Mouse (Mus musculus): ENCODE measurements around the gene Xkrx. TPM values are rescaled to one million over a fixed set of nuclear protein-coding genes. Genes with fewer than 3 reads are reported as not detected.

Xkrx gene
- polyA plus RNA-seq, 1 experiment from 2014 or later = 0.09 TPM

DNA sequence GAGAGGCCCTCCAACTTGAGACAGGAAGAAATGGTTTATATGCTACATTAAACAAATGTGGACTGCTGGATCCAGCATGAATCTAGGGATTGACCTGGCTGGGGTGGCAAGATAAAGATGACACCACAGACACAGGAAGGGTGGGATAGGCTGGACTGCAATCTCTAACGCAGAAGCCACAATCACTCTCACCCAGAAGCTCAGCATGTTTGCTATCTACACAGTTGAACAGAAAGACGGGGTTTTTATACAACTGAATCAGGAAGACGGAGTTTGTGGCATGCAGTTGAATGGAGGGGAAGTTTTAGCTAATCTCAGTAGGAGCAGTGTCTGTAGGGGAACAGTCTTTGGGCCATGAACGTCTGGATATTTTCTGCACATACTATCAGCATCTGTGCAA, 19.9 kb downstream of the Xkrx start:
- Histone ChIP-seq H3K9ac (replicated peaks; ENCODE audit: low read length) (no peak overlapping the region), H3K36me3 (ENCODE audit: insufficient read depth, low read length) (no peaks in the 10 kb centered on the region), H3K27ac (ENCODE audit: low read length) (no peak overlapping the region), H3K9me3 (ENCODE audit: low read length) (no peaks in the 10 kb centered on the region), H3K4me1 (ENCODE audit: insufficient read depth, low read length) (no peaks in the 10 kb centered on the region), H3K4me2 (replicated peaks; ENCODE audit: low read depth, low read length) (no peak overlapping the region), H3K4me3 (ENCODE audit: low read length) (no peak overlapping the region), H3K27me3 (ENCODE audit: insufficient read depth, low read length) (peaks cover 18% of the 10 kb centered on the region; the same call in 1 of the 2 replicates)
- ATAC-seq (ENCODE audit: low FRiP score, low TSS enrichment) = no peak
- WGBS = 84% methylated on average over 4 of the region's 4 CpGs

DNA sequence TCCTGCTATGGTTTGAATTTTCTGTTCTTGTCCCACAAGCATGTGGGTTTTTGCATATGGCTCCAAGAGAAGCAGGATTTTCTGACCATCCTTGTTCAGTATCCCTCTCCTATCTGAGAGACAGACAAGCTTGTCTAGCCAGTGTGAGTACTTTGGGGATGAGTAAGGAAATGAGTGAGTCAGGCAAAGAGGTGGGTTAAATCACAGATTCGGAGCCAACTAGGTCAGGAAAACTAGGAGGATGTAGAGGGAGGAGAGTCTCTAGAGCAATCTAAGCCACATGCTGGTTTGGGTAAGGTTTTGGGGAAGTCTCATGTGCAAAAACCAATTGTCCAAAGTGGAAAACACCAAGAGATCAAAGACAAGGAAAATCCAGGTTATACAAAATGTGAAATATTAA, 20.3 kb downstream of the Xkrx start:
- Histone ChIP-seq H3K4me1 (ENCODE audit: insufficient read depth, low read length) (no peaks in the 10 kb centered on the region), H3K27me3 (ENCODE audit: insufficient read depth, low read length) (peaks cover 18% of the 10 kb centered on the region; the same call in 1 of the 2 replicates), H3K9ac (replicated peaks; ENCODE audit: low read length) (no peak overlapping the region), H3K4me2 (replicated peaks; ENCODE audit: low read depth, low read length) (no peak overlapping the region), H3K36me3 (ENCODE audit: insufficient read depth, low read length) (no peaks in the 10 kb centered on the region), H3K27ac (ENCODE audit: low read length) (no peak overlapping the region), H3K4me3 (ENCODE audit: low read length) (no peak overlapping the region), H3K9me3 (ENCODE audit: low read length) (no peaks in the 10 kb centered on the region)
- no peak for ATAC-seq (ENCODE audit: low FRiP score, low TSS enrichment)
- 96% methylated on average over 1 of the region's 1 CpGs for WGBS

DNA sequence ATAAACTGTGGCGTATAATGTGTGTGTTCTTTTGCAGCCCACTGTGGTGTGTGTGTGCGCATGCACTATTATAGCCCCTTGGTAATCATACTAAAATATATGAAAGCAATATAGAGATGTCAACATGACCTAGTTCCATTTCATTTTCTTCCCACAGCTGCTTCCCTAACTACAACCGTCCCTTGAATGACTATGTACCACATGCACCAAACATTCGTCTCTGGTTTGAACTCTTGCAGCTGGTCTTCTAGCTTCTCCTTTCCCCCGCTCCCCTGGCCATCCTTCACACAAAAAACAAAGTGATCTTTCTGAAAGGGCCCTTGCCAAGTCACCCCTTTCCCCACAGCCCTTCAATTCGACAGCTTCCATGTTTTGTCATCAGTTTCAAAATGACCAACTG, 21.9 kb downstream of the Xkrx start:
- Histone ChIP-seq H3K4me1 (ENCODE audit: insufficient read depth, low read length) (no peaks in the 10 kb centered on the region), H3K4me3 (ENCODE audit: low read length) (no peak overlapping the region), H3K9ac (replicated peaks; ENCODE audit: low read length) (no peak overlapping the region), H3K9me3 (ENCODE audit: low read length) (no peaks in the 10 kb centered on the region), H3K36me3 (ENCODE audit: insufficient read depth, low read length) (no peaks in the 10 kb centered on the region), H3K4me2 (replicated peaks; ENCODE audit: low read depth, low read length) (no peak overlapping the region), H3K27me3 (ENCODE audit: insufficient read depth, low read length) (peaks cover 18% of the 10 kb centered on the region; the same call in 1 of the 2 replicates), H3K27ac (ENCODE audit: low read length) (no peak overlapping the region)
- no peak for ATAC-seq (ENCODE audit: low FRiP score, low TSS enrichment)
- WGBS = 82% methylated on average over 6 of the region's 6 CpGs

GRCm38 (mm10) chrX:134133821-134134220, 28.1 kb downstream of the Xkrx start:
- Histone ChIP-seq H3K27ac (ENCODE audit: low read length) (no peak overlapping the region), H3K4me3 (ENCODE audit: low read length) (no peak overlapping the region), H3K4me1 (ENCODE audit: insufficient read depth, low read length) (no peaks in the 10 kb centered on the region), H3K9ac (replicated peaks; ENCODE audit: low read length) (no peak overlapping the region), H3K27me3 (ENCODE audit: insufficient read depth, low read length) (peaks cover 17% of the 10 kb centered on the region; the same call in 1 of the 2 replicates), H3K4me2 (replicated peaks; ENCODE audit: low read depth, low read length) (no peak overlapping the region), H3K36me3 (ENCODE audit: insufficient read depth, low read length) (no peaks in the 10 kb centered on the region), H3K9me3 (ENCODE audit: low read length) (no peaks in the 10 kb centered on the region)
- 64% methylated on average over 3 of the region's 3 CpGs for WGBS
- ATAC-seq (ENCODE audit: low FRiP score, low TSS enrichment) = no peak

DNA sequence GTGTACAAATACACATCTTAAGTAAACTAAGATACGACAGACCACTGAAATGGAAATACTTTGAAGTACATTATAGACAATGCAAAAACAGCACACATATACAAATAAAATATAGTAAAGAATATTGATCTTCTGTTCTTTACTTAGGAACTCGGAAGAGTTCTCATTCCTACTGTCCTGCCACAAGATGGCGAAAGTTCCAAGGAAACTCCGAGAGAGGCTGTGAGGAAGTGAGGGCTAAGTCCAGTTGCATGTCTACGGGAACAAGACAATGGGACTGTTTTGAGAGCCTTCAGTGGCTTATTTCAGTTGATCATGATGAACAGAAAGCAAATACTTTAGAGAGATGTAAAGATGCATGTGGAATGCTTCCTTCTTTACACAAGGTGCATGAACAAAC, 29.6 kb downstream of the Xkrx start:
- no peak for ATAC-seq (ENCODE audit: low FRiP score, low TSS enrichment)
- H3K4me1 ChIP-seq (ENCODE audit: insufficient read depth, low read length) = no peaks in the 10 kb centered on the region
- WGBS = 28% methylated on average over 5 of the region's 5 CpGs
- no peak overlapping the region for H3K4me3 ChIP-seq (ENCODE audit: low read length)
- no peak overlapping the region for H3K27ac ChIP-seq (ENCODE audit: low read length)
- no peak overlapping the region for H3K4me2 ChIP-seq (replicated peaks; ENCODE audit: low read depth, low read length)
- peaks cover 16% of the 10 kb centered on the region; the same call in 1 of the 2 replicates for H3K27me3 ChIP-seq (ENCODE audit: insufficient read depth, low read length)
- H3K36me3 ChIP-seq (ENCODE audit: insufficient read depth, low read length) = no peaks in the 10 kb centered on the region
- no peaks in the 10 kb centered on the region for H3K9me3 ChIP-seq (ENCODE audit: low read length)
- no peak overlapping the region for H3K9ac ChIP-seq (replicated peaks; ENCODE audit: low read length)

GRCm38 (mm10) chrX:134128549-134128948, 33.3 kb downstream of the Xkrx start:
- H3K9me3 ChIP-seq (ENCODE audit: low read length) = no peaks in the 10 kb centered on the region
- no peak overlapping the region for H3K9ac ChIP-seq (replicated peaks; ENCODE audit: low read length)
- H3K4me1 ChIP-seq (ENCODE audit: insufficient read depth, low read length) = no peaks in the 10 kb centered on the region
- no peak overlapping the region for H3K4me2 ChIP-seq (replicated peaks; ENCODE audit: low read depth, low read length)
- 89% methylated on average over 3 of the region's 3 CpGs for WGBS
- peaks cover 12% of the 10 kb centered on the region; the same call in 1 of the 2 replicates for H3K27me3 ChIP-seq (ENCODE audit: insufficient read depth, low read length)
- H3K27ac ChIP-seq (ENCODE audit: low read length) = no peak overlapping the region
- H3K36me3 ChIP-seq (ENCODE audit: insufficient read depth, low read length) = no peaks in the 10 kb centered on the region
- ATAC-seq (ENCODE audit: low FRiP score, low TSS enrichment) = no peak
- no peak overlapping the region for H3K4me3 ChIP-seq (ENCODE audit: low read length)

GRCm38 (mm10) chrX:134116417-134116816, 45.5 kb downstream of the Xkrx start:
- WGBS = 70% methylated on average over 3 of the region's 3 CpGs
- no peaks in the 10 kb centered on the region for H3K9me3 ChIP-seq (ENCODE audit: low read length)
- no peak overlapping the region for H3K4me3 ChIP-seq (ENCODE audit: low read length)
- no peak for ATAC-seq (ENCODE audit: low FRiP score, low TSS enrichment)
- no peak overlapping the region for H3K27ac ChIP-seq (ENCODE audit: low read length)
- no peak overlapping the region for H3K9ac ChIP-seq (replicated peaks; ENCODE audit: low read length)
- no peaks in the 10 kb centered on the region; the same call in 1 of the 2 replicates for H3K27me3 ChIP-seq (ENCODE audit: insufficient read depth, low read length)
- no peaks in the 10 kb centered on the region for H3K36me3 ChIP-seq (ENCODE audit: insufficient read depth, low read length)
- no peaks in the 10 kb centered on the region for H3K4me1 ChIP-seq (ENCODE audit: insufficient read depth, low read length)
- no peak overlapping the region for H3K4me2 ChIP-seq (replicated peaks; ENCODE audit: low read depth, low read length)

- no peak for ATAC-seq (ENCODE audit: low FRiP score, low TSS enrichment)
- no peak overlapping the region for H3K27ac ChIP-seq (ENCODE audit: low read length)
- H3K4me3 ChIP-seq (ENCODE audit: low read length) = no peak overlapping the region
- H3K9me3 ChIP-seq (ENCODE audit: low read length) = no peaks in the 10 kb centered on the region
- H3K4me2 ChIP-seq (replicated peaks; ENCODE audit: low read depth, low read length) = no peak overlapping the region
- 76% methylated on average over 3 of the region's 3 CpGs for WGBS
- no peaks in the 10 kb centered on the region for H3K4me1 ChIP-seq (ENCODE audit: insufficient read depth, low read length)
- no peaks in the 10 kb centered on the region for H3K36me3 ChIP-seq (ENCODE audit: insufficient read depth, low read length)
- peaks cover 8% of the 10 kb centered on the region; the same call in 1 of the 2 replicates for H3K27me3 ChIP-seq (ENCODE audit: insufficient read depth, low read length)
- no peak overlapping the region for H3K9ac ChIP-seq (replicated peaks; ENCODE audit: low read length)
Observed at GRCm38 (mm10) chrX:134111767-134112166, 50.1 kb downstream of the Xkrx start.

DNA sequence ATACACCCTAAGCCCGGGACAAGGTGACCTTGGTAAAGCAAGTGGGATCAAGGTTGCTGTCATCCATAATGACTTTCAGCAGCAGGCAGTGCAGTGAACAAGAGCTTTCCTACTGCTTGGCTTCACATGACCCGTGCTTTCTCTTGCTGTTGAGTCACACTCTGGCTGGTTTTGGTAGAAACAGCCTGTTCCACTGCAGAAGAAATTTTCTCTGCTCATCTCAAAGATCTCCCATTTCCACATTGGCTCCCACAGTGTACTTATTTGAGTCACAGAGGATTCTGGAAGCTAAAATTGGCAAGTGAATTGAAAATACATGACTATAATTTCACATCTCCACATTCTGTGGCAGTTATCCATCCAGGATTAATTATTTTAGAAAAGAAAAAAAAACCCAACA, 59.2 kb downstream of the Xkrx start:
- Histone ChIP-seq H3K4me2 (replicated peaks; ENCODE audit: low read depth, low read length) (no peak overlapping the region), H3K36me3 (ENCODE audit: insufficient read depth, low read length) (no peaks in the 10 kb centered on the region), H3K9me3 (ENCODE audit: low read length) (no peaks in the 10 kb centered on the region), H3K9ac (replicated peaks; ENCODE audit: low read length) (no peak overlapping the region), H3K27ac (ENCODE audit: low read length) (no peak overlapping the region), H3K4me1 (ENCODE audit: insufficient read depth, low read length) (no peaks in the 10 kb centered on the region), H3K27me3 (ENCODE audit: insufficient read depth, low read length) (no peaks in the 10 kb centered on the region; the same call in 1 of the 2 replicates), H3K4me3 (ENCODE audit: low read length) (no peak overlapping the region)
- 78% methylated on average over 2 of the region's 2 CpGs for WGBS
- no peak for ATAC-seq (ENCODE audit: low FRiP score, low TSS enrichment)

Measured in kidney, embryonic 16.5 days (tissue).